Mouse (Mus musculus) MEL (cell line): ENCODE measurements at regions not wholly inside any gene's neighbourhood (a gene's known extent, or its start where the extent isn't known, plus 50 kb on each side); places are given as distances from the start of the nearest gene placed in this dataset.

ENCODE experiments used
- DNase-seq: peaks from one replicate; pipeline ENCODE4 v3.0.0; 2011; ENCODE audit warnings: low read depth, low spot score
- H3K27ac ChIP-seq: 2 replicates; pipeline ENCODE4 v1.5.1; 2012; ENCODE audit warnings: low read depth, mild to moderate bottlenecking, control low read depth, low read length, moderate library complexity; ENCODE audit not compliant: control insufficient read depth
- H3K27me3 ChIP-seq, 2 experiments: fragments of 150-350 bp in 1 of 2; sonication (generic) in 1 of 2; 2 replicates each; pipeline ENCODE4 v1.6.1; 2012; ENCODE audit warnings: low read length in 2 of 2, mild to moderate bottlenecking in 2 of 2, improper control_type of control experiment in 1 of 2, moderate library complexity in 1 of 2; ENCODE audit not compliant: insufficient read depth in 2 of 2, control insufficient read depth in 1 of 2
- H3K36me3 ChIP-seq, 2 experiments: 2 replicates each; pipeline ENCODE4 v1.6.1; 2012 to 2014; ENCODE audit warnings: low read length in 2 of 2, improper control_type of control experiment in 1 of 2, inconsistent platforms in 1 of 2, mild to moderate bottlenecking in 1 of 2; ENCODE audit not compliant: insufficient read depth in 2 of 2, control insufficient read depth in 1 of 2
- H3K4me1 ChIP-seq, 2 experiments: fragments of 150-350 bp in 1 of 2; sonication (generic) in 1 of 2; 2 replicates each; pipeline ENCODE4 v1.6.1; 2012; ENCODE audit warnings: low read length in 2 of 2, improper control_type of control experiment in 1 of 2, mild to moderate bottlenecking in 1 of 2; ENCODE audit not compliant: insufficient read depth in 2 of 2, control insufficient read depth in 1 of 2
- H3K4me3 ChIP-seq, 2 experiments: fragments of 150-350 bp in 1 of 2; sonication (generic) in 1 of 2; 2 replicates each; pipeline ENCODE4 v1.5.1; 2012; ENCODE audit warnings: low read depth in 2 of 2, low read length in 2 of 2, mild to moderate bottlenecking in 2 of 2, moderate library complexity in 2 of 2, control low read depth in 1 of 2, improper control_type of control experiment in 1 of 2; ENCODE audit not compliant: control insufficient read depth in 1 of 2, insufficient read depth in 1 of 2
- H3K79me2 ChIP-seq: 2 replicates; pipeline ENCODE4 v1.6.1; 2012; ENCODE audit warnings: mild to moderate bottlenecking, low read length, moderate library complexity; ENCODE audit not compliant: control insufficient read depth, poor library complexity, insufficient read depth
- H3K9ac ChIP-seq: 2 replicates; pipeline ENCODE4 v1.6.1; 2012; ENCODE audit warnings: low read depth, mild to moderate bottlenecking, control low read depth, low read length, moderate library complexity; ENCODE audit not compliant: control insufficient read depth, poor library complexity, severe bottlenecking
- H3K9me3 ChIP-seq: fragments of 150-350 bp; sonication (generic); replicated peaks from 2 replicates; pipeline ENCODE4 v1.6.1; 2012; ENCODE audit warnings: mild to moderate bottlenecking, low read length, improper control_type of control experiment, moderate library complexity; ENCODE audit not compliant: insufficient read depth
- BHLHE40 ChIP-seq: IDR thresholded peaks from 2 replicates; pipeline ENCODE4 v1.6.1; 2012; ENCODE audit warnings: low read depth, mild to moderate bottlenecking, inconsistent platforms, low read length, improper control_type of control experiment, borderline replicate concordance
- CHD1 ChIP-seq: IDR thresholded peaks from 2 replicates; pipeline ENCODE4 v1.6.1; 2012; ENCODE audit warnings: low read depth, mild to moderate bottlenecking, inconsistent platforms, low read length, improper control_type of control experiment
- CHD2 ChIP-seq: IDR thresholded peaks from 2 replicates; pipeline ENCODE4 v1.6.1; 2011; ENCODE audit warnings: low read length, improper control_type of control experiment
- CTCF ChIP-seq, 3 experiments: IDR thresholded peaks in 2 of 3; conservative IDR thresholded peaks in 1 of 3; 2 replicates each; pipeline ENCODE4 v1.5.1; 2011 to 2012; ENCODE audit warnings: low read length in 3 of 3, low read depth in 2 of 3, mild to moderate bottlenecking in 2 of 3, improper control_type of control experiment in 1 of 3, inconsistent platforms in 1 of 3, mixed read lengths in 1 of 3, moderate library complexity in 1 of 3; ENCODE audit not compliant: control insufficient read depth in 1 of 3, insufficient read depth in 1 of 3, poor library complexity in 1 of 3, severe bottlenecking in 1 of 3
- E2F4 ChIP-seq: IDR thresholded peaks from 2 replicates; pipeline ENCODE4 v1.6.1; 2011; ENCODE audit warnings: low read depth, low read length, improper control_type of control experiment, borderline replicate concordance
- EP300 ChIP-seq, 2 experiments: IDR thresholded peaks; 2 replicates each; pipeline ENCODE4 v1.6.1; 2011; ENCODE audit warnings: improper control_type of control experiment in 2 of 2, low read length in 2 of 2, low read depth in 1 of 2, mild to moderate bottlenecking in 1 of 2
- ETS1 ChIP-seq: IDR thresholded peaks from 2 replicates; pipeline ENCODE4 v1.6.1; 2012; ENCODE audit warnings: low read depth, mild to moderate bottlenecking, inconsistent platforms, low read length, improper control_type of control experiment, moderate library complexity
- GABPA ChIP-seq: IDR thresholded peaks from 2 replicates; pipeline ENCODE4 v1.6.1; 2012; ENCODE audit warnings: low read depth, mild to moderate bottlenecking, inconsistent platforms, low read length, improper control_type of control experiment, moderate library complexity
- GATA1 ChIP-seq: IDR thresholded peaks from 2 replicates; pipeline ENCODE4 v1.6.1; 2011; ENCODE audit warnings: low read depth, low read length, improper control_type of control experiment
- HCFC1 ChIP-seq: IDR thresholded peaks from 2 replicates; pipeline ENCODE4 v1.6.1; 2012; ENCODE audit warnings: low read depth, mild to moderate bottlenecking, inconsistent platforms, low read length, improper control_type of control experiment, moderate library complexity
- JUND ChIP-seq: IDR thresholded peaks from 2 replicates; pipeline ENCODE4 v1.6.1; 2011; ENCODE audit warnings: low read depth, mild to moderate bottlenecking, improper control_type of control experiment, low read length
- KAT2A ChIP-seq: conservative IDR thresholded peaks from 2 replicates; pipeline ENCODE4 v1.6.1; 2012; ENCODE audit warnings: low read depth, low read length, improper control_type of control experiment, inconsistent platforms
- MAFK ChIP-seq: IDR thresholded peaks from 2 replicates; pipeline ENCODE4 v1.6.1; 2011; ENCODE audit warnings: low read depth, mild to moderate bottlenecking, low read length, improper control_type of control experiment, borderline replicate concordance
- MAX ChIP-seq: IDR thresholded peaks from 2 replicates; pipeline ENCODE4 v1.6.1; 2011; ENCODE audit warnings: low read length, improper control_type of control experiment
- MAZ ChIP-seq: IDR thresholded peaks from 2 replicates; pipeline ENCODE4 v1.6.1; 2012; ENCODE audit warnings: low read depth, mild to moderate bottlenecking, inconsistent platforms, low read length, improper control_type of control experiment
- MEF2A ChIP-seq: IDR thresholded peaks from 2 replicates; pipeline ENCODE4 v1.6.1; 2014; ENCODE audit warnings: low read depth, mild to moderate bottlenecking, inconsistent platforms, low read length, improper control_type of control experiment; ENCODE audit not compliant: poor library complexity, insufficient replicate concordance, severe bottlenecking; ENCODE audit errors: extremely low read depth
- MXI1 ChIP-seq: IDR thresholded peaks from 2 replicates; pipeline ENCODE4 v1.6.1; 2011; ENCODE audit warnings: mild to moderate bottlenecking, low read depth, low read length, improper control_type of control experiment
- MYB ChIP-seq: IDR thresholded peaks from 2 replicates; pipeline ENCODE4 v1.6.1; 2011; ENCODE audit warnings: mild to moderate bottlenecking, low read depth, low read length, improper control_type of control experiment
- MYC ChIP-seq: IDR thresholded peaks from 2 replicates; pipeline ENCODE4 v1.6.1; 2011; ENCODE audit warnings: low read depth, mild to moderate bottlenecking, low read length, improper control_type of control experiment, moderate library complexity
- NELFE ChIP-seq: IDR thresholded peaks from 2 replicates; pipeline ENCODE4 v1.6.1; 2011; ENCODE audit warnings: low read depth, low read length, improper control_type of control experiment
- NRF1 ChIP-seq: IDR thresholded peaks from 2 replicates; pipeline ENCODE4 v1.6.1; 2014; ENCODE audit warnings: low read depth, mild to moderate bottlenecking, inconsistent platforms, low read length, improper control_type of control experiment, moderate library complexity; ENCODE audit not compliant: poor library complexity, insufficient read depth, severe bottlenecking
- POLR2A ChIP-seq, 2 experiments: IDR thresholded peaks; 2 replicates each; pipeline ENCODE4 v1.6.1; 2011 to 2012; ENCODE audit warnings: low read length in 2 of 2, mild to moderate bottlenecking in 2 of 2, control low read depth in 1 of 2, improper control_type of control experiment in 1 of 2, low read depth in 1 of 2, moderate library complexity in 1 of 2; ENCODE audit not compliant: control insufficient read depth in 1 of 2, insufficient read depth in 1 of 2, poor library complexity in 1 of 2
- POLR2AphosphoS2 ChIP-seq: IDR thresholded peaks from 2 replicates; pipeline ENCODE4 v1.6.1; 2011; ENCODE audit warnings: low read length, improper control_type of control experiment
- POLR2AphosphoS5 ChIP-seq: IDR thresholded peaks from 2 replicates; pipeline ENCODE4 v1.6.1; 2012; ENCODE audit warnings: low read depth, borderline replicate concordance, mild to moderate bottlenecking, inconsistent platforms, low read length, moderate library complexity, mixed read lengths
- RAD21 ChIP-seq: IDR thresholded peaks from 2 replicates; pipeline ENCODE4 v1.6.1; 2011; ENCODE audit warnings: mild to moderate bottlenecking, low read depth, low read length, improper control_type of control experiment
- RCOR1 ChIP-seq: IDR thresholded peaks from 2 replicates; pipeline ENCODE4 v1.6.1; 2012; ENCODE audit warnings: low read depth, mild to moderate bottlenecking, inconsistent platforms, low read length, improper control_type of control experiment
- SIN3A ChIP-seq: IDR thresholded peaks from 2 replicates; pipeline ENCODE4 v1.6.1; 2012; ENCODE audit warnings: low read length, improper control_type of control experiment, inconsistent platforms
- SMC3 ChIP-seq: IDR thresholded peaks from 2 replicates; pipeline ENCODE4 v1.6.1; 2011; ENCODE audit warnings: low read depth, low read length, improper control_type of control experiment
- TAL1 ChIP-seq: IDR thresholded peaks from 2 replicates; pipeline ENCODE4 v1.6.1; 2012; ENCODE audit warnings: mild to moderate bottlenecking, inconsistent platforms, low read length, moderate library complexity, mixed read lengths
- TBP ChIP-seq: IDR thresholded peaks from 2 replicates; pipeline ENCODE4 v1.8.0; 2011; ENCODE audit warnings: low read depth, low read length, improper control_type of control experiment
- TCF12 ChIP-seq: IDR thresholded peaks from 2 replicates; pipeline ENCODE4 v1.6.1; 2014; ENCODE audit warnings: low read depth, mild to moderate bottlenecking, inconsistent platforms, low read length, improper control_type of control experiment, moderate library complexity
- UBTF ChIP-seq: IDR thresholded peaks from 2 replicates; pipeline ENCODE4 v1.6.1; 2012; ENCODE audit warnings: low read depth, mild to moderate bottlenecking, inconsistent platforms, low read length, improper control_type of control experiment, moderate library complexity, borderline replicate concordance; ENCODE audit not compliant: insufficient read depth
- USF1 ChIP-seq: IDR thresholded peaks from 2 replicates; pipeline ENCODE4 v1.6.1; 2014; ENCODE audit warnings: low read depth, mild to moderate bottlenecking, inconsistent platforms, low read length, improper control_type of control experiment, moderate library complexity
- USF2 ChIP-seq, 2 experiments: IDR thresholded peaks; 2 replicates each; pipeline ENCODE4 v1.6.1; 2011 to 2012; ENCODE audit warnings: improper control_type of control experiment in 2 of 2, low read length in 2 of 2, borderline replicate concordance in 1 of 2, inconsistent platforms in 1 of 2, low read depth in 1 of 2, mild to moderate bottlenecking in 1 of 2; ENCODE audit not compliant: insufficient read depth in 1 of 2
- ZC3H11A ChIP-seq: IDR thresholded peaks from 2 replicates; pipeline ENCODE4 v1.6.1; 2012; ENCODE audit warnings: low read depth, mild to moderate bottlenecking, inconsistent platforms, low read length, improper control_type of control experiment
- ZKSCAN1 ChIP-seq: IDR thresholded peaks from 2 replicates; pipeline ENCODE4 v1.6.1; 2012; ENCODE audit warnings: low read depth, mild to moderate bottlenecking, inconsistent platforms, low read length, improper control_type of control experiment, moderate library complexity
- ZMIZ1 ChIP-seq: IDR thresholded peaks from 2 replicates; pipeline ENCODE4 v1.6.1; 2012; ENCODE audit warnings: low read depth, mild to moderate bottlenecking, inconsistent platforms, low read length, improper control_type of control experiment, moderate library complexity
- ZNF384 ChIP-seq: IDR thresholded peaks from 2 replicates; pipeline ENCODE4 v1.6.1; 2012; ENCODE audit warnings: low read depth, mild to moderate bottlenecking, inconsistent platforms, low read length, improper control_type of control experiment

DNA sequence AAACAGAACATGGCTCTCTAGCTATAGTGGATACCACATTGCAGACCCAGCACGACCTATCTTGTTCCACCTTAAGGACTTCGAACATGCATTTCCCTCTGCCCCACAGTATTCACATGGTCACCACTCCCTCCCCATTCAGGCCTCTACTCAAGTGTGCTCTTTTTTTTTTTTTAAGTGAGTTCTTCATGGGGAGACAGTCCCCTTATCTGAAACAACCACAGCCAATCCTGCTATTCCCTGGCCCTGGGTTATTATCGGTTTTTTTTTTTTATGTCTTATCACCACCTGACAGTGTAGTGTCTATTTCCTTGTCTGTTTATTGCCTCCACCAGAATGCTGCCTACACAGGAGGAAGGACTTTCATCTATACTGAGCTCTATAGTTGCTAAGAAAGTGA is 125.6 kb upstream of the Parp11 start:
- Histone ChIP-seq H3K27ac (peak overlapping the region; percentile 72), H3K9me3 (no peaks in the 10 kb centered on the region), H3K4me3 (no peak overlapping the region), H3K4me1 (peaks cover 14 to 25% of the 10 kb centered on the region in 2 experiments; a peak in 3 of 4 replicates), H3K9ac (no peak overlapping the region), H3K27me3 (no peaks in the 10 kb centered on the region), H3K36me3 (peaks cover 0 to 20% of the 10 kb centered on the region in 2 experiments; a peak in 2 of 4 replicates), H3K79me2 (no peaks in the 10 kb centered on the region)
- peak; percentile 73 for DNase-seq
- no peak for TF ChIP-seq MXI1
- TF ChIP-seq GABPA, result no peak
- no peak for TF ChIP-seq POLR2AphosphoS2
- no peak for TF ChIP-seq MAZ
- no peak for TF ChIP-seq NRF1
- TF ChIP-seq KAT2A, result no peak
- no peak for TF ChIP-seq POLR2A (IDR thresholded peaks at IDR 0.05; ENCODE audit: control insufficient read depth in 1 of 2, insufficient read depth in 1 of 2, low read depth in 1 of 2, low read length in 2 of 2, poor library complexity in 1 of 2)
- TF ChIP-seq GATA1, result peak; percentile 96
- no peak for TF ChIP-seq MEF2A
- 0 out of 2 replicates have a peak, but pooled peaks have one; percentile 17 for TF ChIP-seq USF1
- TF ChIP-seq TAL1, result peak; percentile 66
- TF ChIP-seq UBTF, result no peak
- 0 out of 2 replicates have a peak, but pooled peaks have one; percentile 23 for TF ChIP-seq TBP
- peak; percentile 96 for TF ChIP-seq TCF12
- peak; percentile 60; the same call in 1 of the 2 replicates for TF ChIP-seq SIN3A
- TF ChIP-seq MYB, result 0 out of 2 replicates have a peak, but pooled peaks have one; percentile 43
- TF ChIP-seq ZC3H11A, result no peak
- no peak for TF ChIP-seq CHD1
- TF ChIP-seq CHD2, result no peak
- no peak for TF ChIP-seq RAD21
- peak; percentile 78 for TF ChIP-seq MAX
- peak; percentile 90 for TF ChIP-seq ETS1
- peak; percentile 98 for TF ChIP-seq ZNF384
- TF ChIP-seq JUND, result no peak
- TF ChIP-seq MYC, result peak; percentile 57; the same call in 1 of the 2 replicates
- TF ChIP-seq SMC3, result no peak
- TF ChIP-seq ZKSCAN1, result no peak
- no peak for TF ChIP-seq NELFE
- TF ChIP-seq MAFK, result peak; percentile 54; the same call in 1 of the 2 replicates
- TF ChIP-seq E2F4, result no peak
- no peak for TF ChIP-seq POLR2AphosphoS5
- TF ChIP-seq CTCF (IDR thresholded peaks at IDR 0.05 in 2 of 3, conservative IDR thresholded peaks at IDR 0.05 in 1 of 3; ENCODE audit: control insufficient read depth in 1 of 3, insufficient read depth in 1 of 3, low read depth in 2 of 3, low read length in 3 of 3, poor library complexity in 1 of 3, severe bottlenecking in 1 of 3), result no peak
- peak; percentile 88 to 93 for TF ChIP-seq EP300 (IDR thresholded peaks at IDR 0.05; ENCODE audit: low read depth in 1 of 2, low read length in 2 of 2)
- TF ChIP-seq RCOR1, result peak; percentile 76
- 0 out of 2 replicates have a peak, but pooled peaks have one; percentile 35 for TF ChIP-seq HCFC1
- no peak for TF ChIP-seq USF2 (IDR thresholded peaks at IDR 0.05; ENCODE audit: borderline replicate concordance in 1 of 2, insufficient read depth in 1 of 2, low read depth in 1 of 2, low read length in 2 of 2)
- no peak for TF ChIP-seq ZMIZ1
- TF ChIP-seq BHLHE40, result peak; percentile 23; the same call in 1 of the 2 replicates
